Mouse (Mus musculus): ENCODE results near the gene Cckbr.

DNA sequence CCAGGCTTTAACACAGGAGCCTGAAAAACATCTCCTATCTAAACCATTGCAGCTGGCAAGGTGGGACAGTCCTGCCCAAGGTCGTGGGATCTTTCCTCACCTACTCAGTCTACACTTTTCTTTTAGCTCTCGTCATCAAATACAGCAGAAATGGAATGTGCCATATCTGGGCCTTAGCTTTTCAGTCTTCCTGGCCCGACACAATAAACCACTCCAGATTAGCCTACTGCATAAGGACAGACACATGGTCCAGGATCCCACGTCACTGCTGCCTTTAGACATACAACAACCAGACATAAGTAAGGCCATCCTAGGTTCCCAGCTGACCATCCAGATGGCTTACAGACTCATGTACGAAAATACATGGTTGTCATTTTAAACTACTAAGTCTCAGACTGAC lies 84.6 kb downstream of the Cckbr start:
- TF ChIP-seq CTCF (IDR thresholded peaks at IDR 0.05; ENCODE audit: insufficient read depth, low read length) (no peak), POLR2A (IDR thresholded peaks at IDR 0.05; ENCODE audit: borderline replicate concordance, extremely low read depth, low read depth, low read length) (no peak)

Data from lung, adult 2 months (tissue).